Mouse (Mus musculus) forebrain, embryonic 14.5 days (tissue): Measurements from ENCODE around the gene Mapk11. TPM values are rescaled to one million over a fixed set of nuclear protein-coding genes. Genes with fewer than 3 reads are reported as not detected.

Experiments used
- ATAC-seq: fragments of 200-750 bp; cut with Nextera tagmentation; 2 replicates; pipeline ENCODE4 v1.8.0; 2017; ENCODE audit warnings: mild to moderate bottlenecking, moderate library complexity
- DNase-seq: peaks from one replicate; pipeline ENCODE4 v3.0.0-alpha.2; 2015; ENCODE audit warnings: low spot score
- H3K27ac ChIP-seq: fragments of 300-500 bp; sonication (generic); 2 replicates; pipeline ENCODE4 v1.5.1; 2014; ENCODE audit warnings: low read depth, mild to moderate bottlenecking, control low read depth, low read length, moderate library complexity
- H3K27me3 ChIP-seq: fragments of 300-500 bp; sonication (generic); replicated peaks from 2 replicates; pipeline ENCODE4 v1.6.1; 2014; ENCODE audit warnings: low read length, control low read depth, mixed read lengths; ENCODE audit not compliant: control insufficient read depth, insufficient read depth
- H3K36me3 ChIP-seq: fragments of 300-500 bp; sonication (generic); 2 replicates; pipeline ENCODE4 v1.6.1; 2014; ENCODE audit warnings: low read length, control low read depth; ENCODE audit not compliant: control insufficient read depth, insufficient read depth
- H3K4me1 ChIP-seq: fragments of 300-500 bp; sonication (generic); 2 replicates; pipeline ENCODE4 v1.6.1; 2014; ENCODE audit warnings: antibody characterized with exemption, low read length, control low read depth; ENCODE audit not compliant: control insufficient read depth, insufficient read depth
- H3K4me2 ChIP-seq: fragments of 300-500 bp; sonication (generic); 2 replicates; pipeline ENCODE4 v1.6.1; 2014; ENCODE audit warnings: mild to moderate bottlenecking, control low read depth, low read length
- H3K4me3 ChIP-seq: fragments of 300-500 bp; sonication (generic); 2 replicates; pipeline ENCODE4 v1.5.1; 2014; ENCODE audit warnings: low read depth, low read length, control low read depth
- H3K9ac ChIP-seq: fragments of 300-500 bp; sonication (generic); 2 replicates; pipeline ENCODE4 v1.6.1; 2014; ENCODE audit warnings: mild to moderate bottlenecking, low read length, control low read depth, moderate library complexity
- H3K9me3 ChIP-seq: fragments of 300-500 bp; sonication (generic); replicated peaks from 2 replicates; pipeline ENCODE4 v1.6.1; 2016; ENCODE audit warnings: low read length, control low read depth, mixed read lengths; ENCODE audit not compliant: control insufficient read depth
- WGBS: fragments of 180-500 bp; shearing (Covaris S2); extraction: QIAGEN DNeasy Blood & Tissue Kit; methylation state at CpG from one replicate; pipeline ENCODE4 v1.1.7; 2014; 5-methylcytosine and 5-hydroxymethylcytosine counted together
- polyA plus RNA-seq: library from polyadenylated mRNA; unstranded; fragments of >200 nt; fragmentation: Nextera tagmentation; extraction: Ambion mirVana; gene quantifications from 2 replicates; pipeline ENCODE4 v1.2.1, GENCODE M21; 2014

Gene Mapk11
- polyA plus RNA-seq, 1 experiment from 2014 or later = 30.1 TPM

- Histone ChIP-seq H3K4me1 (peaks cover 11% of the 10 kb centered on the region), H3K9ac (peak within 1 kb of the TSS; percentile 73), H3K4me3 (peak within 1 kb of the TSS; percentile 47), H3K27me3 (no peaks in the 10 kb centered on the region), H3K27ac (no peak within 1 kb of the TSS), H3K4me2 (peak within 1 kb of the TSS; percentile 96), H3K9me3 (no peaks in the 10 kb centered on the region), H3K36me3 (peaks cover 30% of the 10 kb centered on the region)
- under 1% methylated on average over 21 of the region's 21 CpGs for WGBS
- ATAC-seq (peak; percentile 64), DNase-seq (peak; percentile 36)
These were observed 8.7 kb downstream of the Mapk11 start, which contains the start of gene Mapk12 for GRCm38 (mm10) chr15:89140659-89141252. Gene Mapk12, minus strand, starts transcription at chr15:89140703.

- Histone ChIP-seq H3K4me3 (peak overlapping the region; percentile 47), H3K36me3 (peaks cover 25% of the 10 kb centered on the region), H3K27ac (no peak overlapping the region), H3K9me3 (no peaks in the 10 kb centered on the region), H3K9ac (peak overlapping the region; percentile 73), H3K4me1 (peaks cover 11% of the 10 kb centered on the region), H3K4me2 (peak overlapping the region; percentile 96), H3K27me3 (no peaks in the 10 kb centered on the region)
- peak; percentile 33 for DNase-seq
- WGBS = under 1% methylated on average over 45 of the region's 53 CpGs
- peak; percentile 47 for ATAC-seq
These were observed 9.3 kb downstream of the Mapk11 start for GRCm38 (mm10) chr15:89140048-89140658.

- Histone ChIP-seq H3K9me3 (no peaks in the 10 kb centered on the region), H3K27me3 (no peaks in the 10 kb centered on the region), H3K4me2 (no peak overlapping the region), H3K9ac (no peak overlapping the region), H3K4me3 (no peak overlapping the region), H3K4me1 (peaks cover 11% of the 10 kb centered on the region), H3K36me3 (peaks cover 11% of the 10 kb centered on the region; the same call in 1 of the 2 replicates), H3K27ac (no peak overlapping the region)
- 98% methylated on average over 6 of the region's 6 CpGs for WGBS
- ATAC-seq = no peak
- DNase-seq = no peak
These were observed 10.9 kb downstream of the Mapk11 start for GRCm38 (mm10) chr15:89138531-89138930.

GRCm38 (mm10) chr15:89138046-89138405 lies 11.4 kb downstream of the Mapk11 start:
- peaks cover 11% of the 10 kb centered on the region for H3K4me1 ChIP-seq
- DNase-seq (no peak), ATAC-seq (no peak)
- H3K9me3 ChIP-seq = no peaks in the 10 kb centered on the region
- H3K27me3 ChIP-seq = no peaks in the 10 kb centered on the region
- WGBS = 88% methylated on average over 7 of the region's 7 CpGs
- H3K36me3 ChIP-seq = peaks cover 6% of the 10 kb centered on the region; the same call in 1 of the 2 replicates
- H3K4me3 ChIP-seq = no peak overlapping the region
- no peak overlapping the region for H3K9ac ChIP-seq
- H3K27ac ChIP-seq = no peak overlapping the region
- no peak overlapping the region for H3K4me2 ChIP-seq

- H3K9ac ChIP-seq = no peak overlapping the region
- DNase-seq = no peak
- WGBS = 77% methylated on average over 11 of the region's 11 CpGs
- ATAC-seq = no peak
- no peak overlapping the region for H3K4me2 ChIP-seq
- no peaks in the 10 kb centered on the region for H3K9me3 ChIP-seq
- no peaks in the 10 kb centered on the region for H3K27me3 ChIP-seq
- H3K27ac ChIP-seq = no peak overlapping the region
- H3K4me3 ChIP-seq = no peak overlapping the region
- peaks cover 4% of the 10 kb centered on the region; the same call in 1 of the 2 replicates for H3K36me3 ChIP-seq
- H3K4me1 ChIP-seq = peaks cover 11% of the 10 kb centered on the region
These were observed 11.9 kb downstream of the Mapk11 start for GRCm38 (mm10) chr15:89137378-89138045.

- H3K27ac ChIP-seq = no peak overlapping the region
- 98% methylated on average over 5 of the region's 5 CpGs for WGBS
- no peaks in the 10 kb centered on the region for H3K27me3 ChIP-seq
- H3K36me3 ChIP-seq = 0 out of 2 replicates have a peak, but pooled peaks cover 6% of the 10 kb centered on the region
- H3K9me3 ChIP-seq = no peaks in the 10 kb centered on the region
- H3K4me3 ChIP-seq = no peak overlapping the region
- DNase-seq (no peak), ATAC-seq (no peak)
- peaks cover 11% of the 10 kb centered on the region for H3K4me1 ChIP-seq
- no peak overlapping the region for H3K9ac ChIP-seq
- H3K4me2 ChIP-seq = no peak overlapping the region
These were observed 12.8 kb downstream of the Mapk11 start for GRCm38 (mm10) chr15:89136461-89137155.

GRCm38 (mm10) chr15:89131316-89131715 lies 18.1 kb downstream of the Mapk11 start:
- Histone ChIP-seq H3K36me3 (0 out of 2 replicates have a peak, but pooled peaks cover 6% of the 10 kb centered on the region), H3K4me3 (no peak overlapping the region), H3K27ac (no peak overlapping the region), H3K9ac (no peak overlapping the region), H3K4me2 (no peak overlapping the region), H3K4me1 (peaks cover 9% of the 10 kb centered on the region; the same call in 1 of the 2 replicates), H3K27me3 (no peaks in the 10 kb centered on the region), H3K9me3 (no peaks in the 10 kb centered on the region)
- WGBS = 90% methylated on average over 3 of the region's 3 CpGs
- no peak for DNase-seq
- ATAC-seq = no peak

- 0 out of 2 replicates have a peak, but pooled peaks cover 10% of the 10 kb centered on the region for H3K36me3 ChIP-seq
- H3K9me3 ChIP-seq = no peaks in the 10 kb centered on the region
- no peak overlapping the region for H3K4me2 ChIP-seq
- H3K9ac ChIP-seq = no peak overlapping the region
- peaks cover 9% of the 10 kb centered on the region; the same call in 1 of the 2 replicates for H3K4me1 ChIP-seq
- no peak overlapping the region for H3K27ac ChIP-seq
- H3K27me3 ChIP-seq = no peaks in the 10 kb centered on the region
- ATAC-seq = no peak
- no peak for DNase-seq
- H3K4me3 ChIP-seq = no peak overlapping the region
These were observed 19.2 kb downstream of the Mapk11 start for GRCm38 (mm10) chr15:89130245-89130644.
